Mouse (Mus musculus) heart, embryonic 15.5 days (tissue): ENCODE measurements at regions not wholly inside any gene's neighbourhood (a gene's known extent, or its start where the extent isn't known, plus 50 kb on each side); places are given as distances from the start of the nearest gene placed in this dataset.

Experiments used
- ATAC-seq: fragments of 200-750 bp; cut with Nextera tagmentation; replicated peaks from 2 replicates; pipeline ENCODE4 v1.8.0; 2017; ENCODE audit warnings: low read depth, moderate TSS enrichment; ENCODE audit not compliant: insufficient number of reproducible peaks, insufficient read depth, low FRiP score
- H3K27ac ChIP-seq: fragments of 300-500 bp; sonication (generic); 2 replicates; pipeline ENCODE4 v1.5.1; 2015; ENCODE audit warnings: mild to moderate bottlenecking, inconsistent platforms
- H3K27me3 ChIP-seq: fragments of 300-500 bp; sonication (generic); 2 replicates; pipeline ENCODE4 v1.6.1; 2015; ENCODE audit warnings: inconsistent platforms
- H3K36me3 ChIP-seq: fragments of 300-500 bp; sonication (generic); 2 replicates; pipeline ENCODE4 v1.6.1; 2015; ENCODE audit warnings: mild to moderate bottlenecking, inconsistent platforms
- H3K4me1 ChIP-seq: fragments of 300-500 bp; sonication (generic); replicated peaks from 2 replicates; pipeline ENCODE4 v1.6.1; 2015; ENCODE audit warnings: inconsistent platforms
- H3K4me2 ChIP-seq: fragments of 300-500 bp; sonication (generic); 2 replicates; pipeline ENCODE4 v1.6.1; 2015; ENCODE audit warnings: inconsistent platforms, mild to moderate bottlenecking, moderate library complexity
- H3K4me3 ChIP-seq: fragments of 300-500 bp; sonication (generic); 2 replicates; pipeline ENCODE4 v1.5.1; 2015; ENCODE audit warnings: mild to moderate bottlenecking, inconsistent platforms
- H3K9ac ChIP-seq: fragments of 300-500 bp; sonication (generic); 2 replicates; pipeline ENCODE4 v1.6.1; 2015; ENCODE audit warnings: mild to moderate bottlenecking, inconsistent platforms
- H3K9me3 ChIP-seq: fragments of 300-500 bp; sonication (generic); replicated peaks from 2 replicates; pipeline ENCODE4 v1.6.1; 2016; ENCODE audit warnings: inconsistent platforms
- WGBS: fragments of 180-500 bp; shearing (Covaris S2); methylation state at CpG from one replicate; pipeline ENCODE4 v1.1.7; 2015; ENCODE audit warnings: mixed read lengths; 5-methylcytosine and 5-hydroxymethylcytosine counted together

GRCm38 (mm10) chr10:92075469-92075868, 646.8 kb downstream of the Nedd1 start:
- no peak overlapping the region for H3K27ac ChIP-seq
- no peak for ATAC-seq
- no peaks in the 10 kb centered on the region for H3K9me3 ChIP-seq
- H3K27me3 ChIP-seq: no peaks in the 10 kb centered on the region
- no peaks in the 10 kb centered on the region for H3K36me3 ChIP-seq
- no peaks in the 10 kb centered on the region for H3K4me1 ChIP-seq
- no peak overlapping the region for H3K9ac ChIP-seq
- no peak overlapping the region for H3K4me2 ChIP-seq
- WGBS: 45% methylated on average over 8 of the region's 8 CpGs
- no peak overlapping the region for H3K4me3 ChIP-seq

- H3K4me3 ChIP-seq: no peak overlapping the region
- 84% methylated on average over 11 of the region's 11 CpGs for WGBS
- H3K9me3 ChIP-seq: no peaks in the 10 kb centered on the region
- no peak overlapping the region for H3K9ac ChIP-seq
- H3K4me2 ChIP-seq: no peak overlapping the region
- H3K36me3 ChIP-seq: no peaks in the 10 kb centered on the region
- no peak overlapping the region for H3K27ac ChIP-seq
- no peaks in the 10 kb centered on the region for H3K4me1 ChIP-seq
- no peak for ATAC-seq
- no peaks in the 10 kb centered on the region for H3K27me3 ChIP-seq
Observed at GRCm38 (mm10) chr10:92074698-92075394, 647.4 kb downstream of the Nedd1 start.

- WGBS: 54% methylated on average over 5 of the region's 5 CpGs
- ATAC-seq: no peak
- Histone ChIP-seq H3K36me3 (no peaks in the 10 kb centered on the region), H3K4me1 (no peaks in the 10 kb centered on the region), H3K9ac (no peak overlapping the region), H3K4me3 (no peak overlapping the region), H3K27ac (no peak overlapping the region), H3K4me2 (no peak overlapping the region), H3K27me3 (no peaks in the 10 kb centered on the region), H3K9me3 (no peaks in the 10 kb centered on the region)
Observed at GRCm38 (mm10) chr10:92073873-92074390, 648.3 kb downstream of the Nedd1 start.

GRCm38 (mm10) chr10:92044783-92045182, 677.4 kb downstream of the Nedd1 start:
- Histone ChIP-seq H3K9me3 (no peaks in the 10 kb centered on the region), H3K4me1 (no peaks in the 10 kb centered on the region), H3K27ac (no peak overlapping the region), H3K27me3 (no peaks in the 10 kb centered on the region), H3K4me3 (no peak overlapping the region), H3K4me2 (no peak overlapping the region), H3K9ac (no peak overlapping the region), H3K36me3 (no peaks in the 10 kb centered on the region)
- no peak for ATAC-seq

GRCm38 (mm10) chr10:92036176-92036575, 686.0 kb downstream of the Nedd1 start:
- H3K4me3 ChIP-seq: no peak overlapping the region
- WGBS: 41% methylated on average over 3 of the region's 3 CpGs
- H3K9ac ChIP-seq: no peak overlapping the region
- H3K27me3 ChIP-seq: no peaks in the 10 kb centered on the region
- ATAC-seq: no peak
- no peaks in the 10 kb centered on the region for H3K36me3 ChIP-seq
- no peaks in the 10 kb centered on the region for H3K9me3 ChIP-seq
- no peaks in the 10 kb centered on the region for H3K4me1 ChIP-seq
- H3K4me2 ChIP-seq: no peak overlapping the region
- no peak overlapping the region for H3K27ac ChIP-seq

- no peak overlapping the region for H3K4me3 ChIP-seq
Observed at GRCm38 (mm10) chr10:92030221-92030620, 692.0 kb downstream of the Nedd1 start.

GRCm38 (mm10) chr10:92024203-92024602, 698.0 kb downstream of the Nedd1 start:
- Histone ChIP-seq H3K4me1 (no peaks in the 10 kb centered on the region), H3K27me3 (no peaks in the 10 kb centered on the region), H3K4me2 (no peak overlapping the region), H3K4me3 (no peak overlapping the region), H3K9ac (no peak overlapping the region), H3K27ac (no peak overlapping the region), H3K9me3 (no peaks in the 10 kb centered on the region), H3K36me3 (no peaks in the 10 kb centered on the region)
- WGBS: 60% methylated on average over 1 of the region's 1 CpGs
- ATAC-seq: no peak

More at GRCm38 (mm10) chr10:92030221-92030620, 692.0 kb downstream of the Nedd1 start:
- no peak overlapping the region for H3K4me2 ChIP-seq
- no peak for ATAC-seq
- H3K36me3 ChIP-seq: no peaks in the 10 kb centered on the region
- no peak overlapping the region for H3K27ac ChIP-seq
- no peak overlapping the region for H3K9ac ChIP-seq
- no peaks in the 10 kb centered on the region for H3K9me3 ChIP-seq
- no peaks in the 10 kb centered on the region for H3K4me1 ChIP-seq
- H3K27me3 ChIP-seq: no peaks in the 10 kb centered on the region
- WGBS: 81% methylated on average over 4 of the region's 4 CpGs

GRCm38 (mm10) chr10:92021036-92021435, 701.2 kb downstream of the Nedd1 start:
- Histone ChIP-seq H3K9ac (no peak overlapping the region), H3K4me1 (no peaks in the 10 kb centered on the region), H3K36me3 (no peaks in the 10 kb centered on the region), H3K4me3 (no peak overlapping the region), H3K27me3 (no peaks in the 10 kb centered on the region), H3K4me2 (no peak overlapping the region), H3K27ac (no peak overlapping the region), H3K9me3 (no peaks in the 10 kb centered on the region)
- WGBS: 55% methylated on average over 1 of the region's 1 CpGs
- ATAC-seq: no peak

- Histone ChIP-seq H3K27ac (no peak overlapping the region), H3K36me3 (no peaks in the 10 kb centered on the region), H3K27me3 (no peaks in the 10 kb centered on the region), H3K9ac (no peak overlapping the region), H3K4me1 (no peaks in the 10 kb centered on the region), H3K4me3 (no peak overlapping the region), H3K4me2 (no peak overlapping the region), H3K9me3 (no peaks in the 10 kb centered on the region)
- ATAC-seq: no peak
- WGBS: 46% methylated on average over 10 of the region's 10 CpGs
Observed at GRCm38 (mm10) chr10:92009551-92009950, 712.7 kb downstream of the Nedd1 start.

GRCm38 (mm10) chr10:92007891-92008290, 714.3 kb downstream of the Nedd1 start:
- Histone ChIP-seq H3K36me3 (no peaks in the 10 kb centered on the region), H3K9ac (no peak overlapping the region), H3K4me2 (no peak overlapping the region), H3K27ac (no peak overlapping the region), H3K4me3 (no peak overlapping the region), H3K4me1 (no peaks in the 10 kb centered on the region), H3K9me3 (no peaks in the 10 kb centered on the region), H3K27me3 (no peaks in the 10 kb centered on the region)
- 73% methylated on average over 2 of the region's 2 CpGs for WGBS
- ATAC-seq: no peak

- H3K4me3 ChIP-seq: no peak overlapping the region
- H3K4me1 ChIP-seq: no peaks in the 10 kb centered on the region
- H3K36me3 ChIP-seq: no peaks in the 10 kb centered on the region
- no peak overlapping the region for H3K9ac ChIP-seq
- no peak overlapping the region for H3K4me2 ChIP-seq
- ATAC-seq: no peak
- no peaks in the 10 kb centered on the region for H3K9me3 ChIP-seq
- H3K27me3 ChIP-seq: no peaks in the 10 kb centered on the region
- no peak overlapping the region for H3K27ac ChIP-seq
- WGBS: 70% methylated on average over 3 of the region's 3 CpGs
Observed at GRCm38 (mm10) chr10:92006467-92006866, 715.8 kb downstream of the Nedd1 start.

- Histone ChIP-seq H3K9ac (no peak overlapping the region), H3K36me3 (no peaks in the 10 kb centered on the region), H3K27me3 (no peaks in the 10 kb centered on the region), H3K27ac (no peak overlapping the region), H3K9me3 (no peaks in the 10 kb centered on the region), H3K4me1 (peaks cover 8% of the 10 kb centered on the region; the same call in 1 of the 2 replicates), H3K4me3 (no peak overlapping the region), H3K4me2 (no peak overlapping the region)
- ATAC-seq: no peak
- WGBS: 65% methylated on average over 4 of the region's 4 CpGs
Observed at GRCm38 (mm10) chr10:91991040-91991439, 731.2 kb downstream of the Nedd1 start.
